Mouse (Mus musculus): ENCODE data around the gene Itga11. TPM values are rescaled to one million over a fixed set of nuclear protein-coding genes. Genes with fewer than 3 reads are reported as not detected.
A peak's percentile ranks its signal among the peaks of the same experiment; 100 is the strongest.
"Not testable (repeated sequence)": the region's sequence is repeated elsewhere in the genome, so short reads cannot be mapped to it uniquely, and the experiment has no call there.

The Itga11 gene
- total RNA-seq, 1 experiment from 2014 or later, result 1.9 TPM

- no peak for DNase-seq
Measured at GRCm38 (mm10) chr9:62767464-62767863, 89.8 kb downstream of the Itga11 start.

- no peak for DNase-seq
Measured at GRCm38 (mm10) chr9:62768361-62768760, 90.7 kb downstream of the Itga11 start.

GRCm38 (mm10) chr9:62772746-62773145 is 95.1 kb downstream of the Itga11 start:
- DNase-seq, result peak; percentile 72

- no peak for DNase-seq
Measured at GRCm38 (mm10) chr9:62775464-62775863, 97.8 kb downstream of the Itga11 start.

DNA sequence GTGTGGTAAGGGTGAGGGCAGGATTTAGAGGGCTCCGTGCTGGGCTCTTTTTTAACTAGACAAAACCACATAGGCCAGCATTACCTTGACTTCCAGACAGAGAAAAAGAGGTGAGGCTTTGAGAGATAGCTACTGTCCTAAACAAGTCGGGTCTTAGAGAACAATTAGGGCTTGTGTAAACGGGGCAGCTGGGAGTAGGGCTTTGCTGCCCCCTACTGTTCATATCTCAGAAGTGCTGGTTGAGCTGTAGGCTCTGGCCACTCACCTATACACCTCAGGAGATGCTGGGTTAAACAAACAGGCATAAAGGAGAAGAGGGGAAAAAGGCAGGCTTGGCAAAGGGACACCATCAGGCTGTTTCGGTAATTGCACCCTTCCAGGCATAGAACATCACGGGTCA is 99.8 kb downstream of the Itga11 start:
- peak; percentile 74 for DNase-seq

DNA sequence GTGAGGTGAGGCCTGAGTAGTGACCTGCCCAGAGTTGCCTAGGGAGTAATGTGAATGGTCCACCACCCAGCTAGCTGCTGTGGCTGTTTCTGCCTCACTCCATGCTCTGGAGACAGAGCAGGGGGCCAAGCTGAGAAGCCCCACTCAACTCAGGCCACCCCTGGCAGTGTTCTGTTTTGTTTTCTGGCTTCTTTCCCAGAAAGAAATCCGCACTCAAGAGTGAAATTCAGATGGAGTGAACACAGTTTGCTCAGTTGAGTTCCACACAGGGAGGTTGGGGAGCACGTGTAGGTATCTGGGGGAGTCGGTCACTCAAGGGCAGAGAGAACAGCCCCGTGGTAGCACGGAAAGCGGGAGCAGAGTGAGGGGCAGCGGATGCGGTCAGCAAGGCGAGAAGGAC is 101.1 kb downstream of the Itga11 start:
- DNase-seq, result no peak

GRCm38 (mm10) chr9:62781965-62782364 is 104.3 kb downstream of the Itga11 start:
- DNase-seq, result no peak

DNA sequence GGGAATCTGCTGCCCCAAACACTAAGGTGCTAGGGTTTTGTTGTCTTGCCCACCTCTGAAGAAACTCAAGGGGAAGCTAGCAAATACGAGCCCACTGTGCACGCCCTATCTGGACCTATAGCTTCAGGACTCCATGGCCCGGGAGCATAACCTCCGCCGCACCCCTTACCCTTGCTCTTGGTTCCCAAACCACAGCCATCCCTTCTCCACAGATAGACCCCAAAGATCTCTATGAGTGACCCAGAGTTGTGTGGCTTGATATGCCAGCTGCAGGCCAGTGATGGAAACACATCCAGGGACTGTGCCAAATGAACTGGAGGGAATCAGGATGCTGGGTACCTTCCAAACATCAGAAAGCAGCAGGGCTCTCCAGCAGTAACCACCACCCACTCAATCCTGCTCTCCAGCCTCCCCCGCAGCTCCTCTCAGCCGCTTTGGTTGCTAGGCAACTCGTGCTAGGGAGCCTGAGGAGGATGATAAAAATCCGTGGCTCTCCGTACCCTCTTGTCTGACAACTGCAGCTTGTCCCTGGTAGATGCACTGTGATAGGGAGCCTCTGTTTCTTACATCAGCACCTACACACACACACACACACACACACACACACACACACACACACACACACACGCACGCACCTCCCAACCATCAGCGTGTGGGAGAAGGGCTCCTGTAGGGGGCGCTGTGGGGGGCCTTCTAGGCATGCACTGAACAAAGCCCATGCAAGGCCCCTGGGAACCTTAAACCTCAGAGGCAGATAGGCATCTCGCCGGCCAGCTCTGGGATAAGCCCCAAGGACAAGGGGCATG is 105.6 kb downstream of the Itga11 start:
- peak; percentile 88 for DNase-seq

DNA sequence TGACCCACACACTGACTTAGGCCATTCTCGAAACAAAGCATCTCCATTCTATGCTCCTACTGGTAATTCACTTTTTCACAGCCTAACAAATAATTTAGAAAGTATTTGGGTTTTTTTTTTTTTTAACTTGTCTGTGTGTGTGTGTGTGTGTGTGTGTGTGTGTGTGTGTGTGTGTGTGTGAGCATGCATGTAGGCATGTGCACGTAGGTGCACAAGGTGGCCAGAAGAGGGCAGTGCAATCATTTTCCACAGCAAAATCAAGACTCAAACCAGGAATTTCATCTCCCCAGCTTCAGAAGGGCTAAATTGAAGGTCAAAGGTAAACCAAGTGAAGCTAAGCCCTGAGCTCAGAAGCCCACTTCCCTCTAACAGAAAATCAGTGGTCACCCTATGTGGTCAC is 106.6 kb downstream of the Itga11 start:
- peak; percentile 49 for DNase-seq

GRCm38 (mm10) chr9:62786721-62787120 is 109.1 kb downstream of the Itga11 start:
- peak; percentile 49 for DNase-seq

DNA sequence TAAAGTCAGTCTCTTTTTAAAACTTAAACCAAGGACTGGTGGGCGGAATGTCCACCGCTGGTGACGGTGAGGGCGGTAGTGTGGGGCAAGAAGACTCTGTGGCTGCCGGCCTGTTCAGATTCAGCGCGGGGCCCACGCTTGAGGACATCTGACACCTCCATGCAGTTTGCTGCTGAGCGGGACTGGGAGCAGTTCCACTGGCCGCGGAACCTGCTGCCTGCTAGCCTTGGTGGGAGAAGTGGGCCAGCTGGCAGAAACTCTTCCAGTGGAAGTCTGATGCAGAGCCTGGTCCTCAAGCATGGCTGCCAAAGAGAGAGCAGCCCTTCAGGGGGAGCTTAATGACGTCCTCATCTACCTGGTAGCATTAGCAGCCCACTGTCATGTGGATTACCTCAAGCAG is 112.2 kb downstream of the Itga11 start:
- DNase-seq, result no peak

DNA sequence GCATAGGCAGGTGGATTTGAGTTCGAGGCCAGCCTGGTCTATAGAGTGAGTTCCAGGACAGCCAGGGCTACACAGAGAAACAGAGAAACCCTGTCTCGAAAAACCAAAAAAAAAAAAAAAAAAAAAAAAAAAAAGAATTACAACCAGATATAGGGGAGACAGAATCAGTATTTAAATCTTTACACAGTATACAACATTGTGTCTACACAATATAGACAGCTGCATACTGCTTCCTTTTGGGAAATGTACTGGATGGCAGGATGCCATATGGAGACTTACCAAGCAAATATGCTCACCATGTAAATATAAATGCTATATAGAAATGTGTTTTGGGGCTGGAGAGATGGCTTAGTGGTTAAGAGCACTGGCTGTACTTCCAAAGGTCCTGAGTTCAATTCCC is 121.6 kb downstream of the Itga11 start:
- DNase-seq, result not testable (repeated sequence)

DNA sequence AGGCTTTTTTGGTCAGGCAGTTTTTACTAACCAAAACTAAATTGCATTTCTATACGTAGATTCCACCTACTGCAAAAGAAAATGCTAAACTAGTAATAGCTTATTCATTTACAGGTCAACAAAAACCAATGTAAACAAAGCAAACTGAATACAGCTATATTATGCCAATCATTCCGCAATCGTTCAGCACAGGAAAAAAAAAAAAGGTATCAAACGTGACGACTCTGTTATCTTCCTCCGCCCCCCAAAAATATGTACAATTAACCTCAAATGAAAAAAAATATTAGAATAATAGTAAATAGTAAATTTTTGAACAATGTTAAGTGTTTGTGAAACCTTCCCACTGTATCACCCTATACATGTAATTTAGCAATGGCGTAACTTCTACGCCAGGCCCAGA is 132.5 kb downstream of the Itga11 start:
- DNase-seq, result no peak

GRCm38 (mm10) chr9:62810543-62811515 is 133.2 kb downstream of the Itga11 start:
- DNase-seq, result no peak

DNA sequence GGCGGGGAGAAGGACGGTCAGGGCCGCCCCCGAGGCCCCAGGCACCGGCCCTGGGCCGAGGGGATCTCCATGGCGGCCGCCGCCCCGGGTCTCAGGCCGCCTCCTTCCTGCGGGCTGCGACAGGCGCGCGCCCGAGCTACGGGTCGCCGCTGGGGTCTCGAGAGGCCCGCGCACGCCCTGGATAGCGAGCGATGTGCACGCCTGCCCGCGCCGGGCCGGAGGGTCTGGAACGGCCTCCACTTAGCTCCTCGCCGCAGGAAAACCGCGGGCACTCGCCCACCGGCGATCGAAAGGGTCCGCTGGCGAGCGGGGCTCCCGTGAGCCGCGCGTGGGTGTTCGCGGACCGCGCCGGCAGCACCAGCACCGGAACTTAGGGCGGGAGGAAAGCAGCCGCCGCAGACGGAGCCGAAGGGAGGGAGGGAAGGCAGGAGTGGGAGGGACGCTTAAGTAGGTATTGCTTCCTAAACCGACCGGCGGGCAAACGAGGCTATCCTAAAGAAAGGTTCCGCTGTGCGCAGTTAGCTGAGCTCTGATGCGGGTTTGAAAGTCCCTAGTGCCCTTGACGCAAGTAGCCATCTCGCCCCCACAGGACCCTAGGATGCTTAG is 134.0 kb downstream of the Itga11 start, which contains the start of gene Fem1b:
Gene Fem1b (minus strand): TSS at position 419 of the 606 bp plus-strand sequence.
- DNase-seq, result peak; percentile 94

DNA sequence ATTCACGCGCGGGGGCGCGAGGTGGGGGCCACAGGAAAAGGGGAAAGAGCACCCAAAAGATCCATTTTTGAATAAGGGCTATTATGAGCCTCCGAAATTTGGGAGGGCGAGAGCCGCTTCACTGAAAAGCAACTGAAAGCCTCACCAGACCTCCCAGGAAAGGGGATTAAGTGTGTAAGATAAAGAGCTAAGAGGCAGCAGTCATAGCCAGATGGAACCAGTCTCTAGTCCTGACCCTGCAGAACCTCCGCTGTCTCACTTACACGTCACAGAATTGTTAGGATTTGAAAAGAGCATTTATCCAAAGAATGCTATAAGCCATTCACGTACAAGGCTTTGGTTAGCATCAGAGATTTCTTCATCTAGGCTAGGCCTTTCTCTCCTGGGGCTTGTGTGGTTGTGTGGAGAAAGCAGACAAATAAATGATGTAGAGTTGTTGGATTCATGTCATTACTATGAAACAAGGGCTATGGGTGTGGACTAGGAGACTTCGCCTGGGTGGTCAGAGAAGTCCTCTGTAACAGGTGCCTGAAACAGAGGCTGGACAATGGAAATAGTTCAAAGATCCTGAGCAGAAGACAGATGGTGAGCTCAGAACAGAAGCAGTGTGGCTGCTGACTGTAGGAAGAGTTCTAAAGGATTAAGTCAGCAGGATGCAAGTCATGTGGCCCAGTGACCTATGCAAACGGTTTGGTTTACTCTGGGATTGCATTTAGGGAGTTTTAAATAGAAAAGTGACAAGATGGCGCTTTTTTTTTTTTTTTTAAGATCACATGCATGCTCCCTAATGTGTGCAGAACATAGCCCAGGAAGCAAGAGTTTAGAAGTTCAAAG is 134.8 kb downstream of the Itga11 start:
- no peak for DNase-seq

GRCm38 (mm10) chr9:62814751-62815150 is 137.1 kb downstream of the Itga11 start:
- no peak for DNase-seq

GRCm38 (mm10) chr9:62816323-62817098 is 138.9 kb downstream of the Itga11 start:
- DNase-seq, result no peak

DNA sequence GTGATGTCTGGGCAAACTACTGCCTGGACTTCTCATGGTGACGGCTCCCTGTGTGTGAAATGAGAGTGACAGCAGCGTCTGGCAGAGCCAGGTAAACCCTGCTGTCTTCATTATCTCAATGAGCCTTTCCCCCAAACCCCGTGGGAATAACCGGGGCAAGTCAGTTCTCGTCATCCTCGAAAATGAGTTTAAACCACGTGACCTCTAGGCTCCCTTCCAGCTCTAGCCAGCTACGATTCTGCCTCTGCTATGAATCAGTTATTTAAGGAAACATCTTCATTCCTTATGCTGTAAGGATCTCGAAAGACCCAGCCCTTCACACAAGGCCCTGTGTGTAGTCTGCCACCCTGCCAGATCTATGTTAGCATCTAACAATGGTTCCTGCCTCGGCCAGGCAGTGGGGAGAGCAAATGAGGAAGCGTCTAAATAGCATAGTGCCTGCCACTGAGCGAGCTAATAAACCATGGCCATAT is 139.5 kb downstream of the Itga11 start:
- DNase-seq, result peak; percentile 42

DNA sequence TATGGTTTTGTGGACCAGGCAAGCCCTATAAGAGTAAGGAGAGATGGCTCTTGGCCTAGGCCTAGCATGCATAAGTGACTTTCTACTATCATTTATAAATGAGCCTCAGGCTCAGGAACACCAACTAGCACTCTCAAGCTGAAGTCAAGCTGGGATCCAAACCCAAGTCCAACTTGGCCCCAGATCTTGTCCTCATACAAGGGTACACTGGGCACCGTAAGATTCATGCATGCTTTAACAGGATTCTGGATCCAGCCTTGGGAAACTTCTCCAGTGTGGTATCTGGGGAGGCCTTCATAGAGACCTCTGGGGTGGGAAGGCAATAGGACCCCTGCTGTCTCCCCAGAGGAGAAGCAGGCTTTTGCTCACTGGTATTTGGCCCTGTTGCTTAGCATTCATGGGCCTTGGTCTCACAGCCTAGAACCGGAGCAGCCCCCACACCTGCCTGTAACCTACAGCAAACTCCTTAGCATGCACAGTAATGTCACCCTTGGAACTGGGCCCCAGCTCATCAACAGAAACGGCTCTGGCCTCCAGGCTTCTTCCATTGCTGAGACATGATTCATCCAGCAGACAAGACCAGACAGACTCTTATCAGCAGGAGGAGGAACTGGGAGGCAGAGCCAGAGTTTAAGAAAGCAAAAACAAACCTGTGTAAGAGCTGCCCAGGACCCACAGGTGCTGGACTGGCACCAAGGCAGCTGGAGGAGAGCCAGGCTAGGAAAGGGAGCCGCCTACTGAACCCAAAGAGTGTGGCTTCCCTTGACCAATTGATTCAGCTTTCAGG is 140.4 kb downstream of the Itga11 start:
- no peak for DNase-seq
